Mouse (Mus musculus) ES-Bruce4 (cell line): Measurements from ENCODE around the gene Igflr1.

ENCODE experiments used
- CTCF ChIP-seq: IDR thresholded peaks from one replicate; pipeline ENCODE4 v1.8.1; 2011; ENCODE audit warnings: low read depth, low read length
- EP300 ChIP-seq: IDR thresholded peaks from 2 replicates; pipeline ENCODE4 v1.6.1; 2011; ENCODE audit warnings: low read depth, low read length; ENCODE audit not compliant: insufficient read depth

DNA sequence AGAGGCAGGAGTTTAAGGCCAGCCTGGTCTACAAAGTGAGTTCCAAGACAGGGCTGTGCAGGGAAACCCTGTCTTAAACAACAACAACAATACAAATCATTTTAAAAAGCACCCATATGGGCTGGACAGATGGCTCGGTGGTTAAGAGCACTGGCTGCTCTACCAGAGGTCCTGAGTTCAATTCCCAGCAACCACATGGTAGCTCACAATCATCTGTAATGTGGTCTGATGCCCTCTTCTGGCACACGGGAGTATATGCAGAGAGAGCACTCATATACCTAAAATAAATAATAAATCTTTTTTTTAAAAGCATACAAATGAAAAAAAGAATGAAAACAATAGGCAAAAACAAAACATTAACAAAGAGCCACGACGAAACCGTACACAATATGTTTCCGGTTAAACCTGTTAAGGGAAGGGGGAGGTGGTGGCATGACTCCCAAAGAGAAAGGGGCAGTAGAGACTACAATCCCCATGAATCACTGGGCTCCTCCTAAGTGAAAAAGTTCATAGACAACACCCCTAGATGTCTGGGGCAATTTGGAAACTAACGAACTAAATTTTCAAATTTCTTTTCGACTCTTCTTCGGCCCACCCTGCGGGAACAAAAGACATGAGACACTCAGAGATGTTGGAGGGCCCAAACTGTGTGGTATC is 13.7 kb upstream of the Igflr1 start:
- no peak for TF ChIP-seq EP300
- TF ChIP-seq CTCF = no peak
